Mouse (Mus musculus): Measurements from ENCODE around the gene Gm44579. TPM values are rescaled to one million over a fixed set of nuclear protein-coding genes. Genes with fewer than 3 reads are reported as not detected.

The Gm44579 gene
- not detected in 2 replicates for polyA plus RNA-seq (2014; fragmentation: Nextera tagmentation; extraction: Ambion mirVana)

DNA sequence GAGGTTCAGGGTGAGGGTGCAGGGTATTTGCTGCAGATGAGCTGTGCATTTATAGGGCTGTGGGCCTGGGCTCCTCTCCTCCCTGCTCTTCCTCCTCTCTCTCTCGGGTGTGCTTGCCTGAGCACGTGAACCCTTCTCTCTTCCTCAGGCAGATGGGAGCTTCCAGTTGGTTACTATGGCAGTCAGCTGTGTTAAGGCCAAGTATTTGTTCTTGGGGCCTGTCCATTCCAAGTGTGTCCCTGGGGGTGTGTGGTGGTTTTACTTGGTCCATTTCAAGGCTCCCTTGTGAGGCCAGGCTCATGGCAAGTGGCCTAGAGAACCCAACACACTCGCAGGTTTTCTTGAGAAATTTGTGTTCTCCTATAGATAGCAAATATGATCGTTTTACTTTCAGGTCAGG is at the start of gene Gm44579, which contains the start of gene Olfr287:
Gene Gm44579 (minus strand): TSS at position 101 of the 400 bp plus-strand sequence.
Gene Olfr287 (minus strand): TSS at position 180 of the 400 bp plus-strand sequence.
- H3K4me2 ChIP-seq (ENCODE audit: low read depth, low read length), result no peak within 1 kb of the TSS
- H3K9ac ChIP-seq (replicated peaks; ENCODE audit: low read length), result no peak within 1 kb of the TSS
- 65% methylated on average over 4 of the region's 4 CpGs for WGBS
- H3K4me1 ChIP-seq (ENCODE audit: control insufficient read depth, insufficient read depth, low read length), result no peaks in the 10 kb centered on the region
- no peak for ATAC-seq (replicated peaks; ENCODE audit: insufficient number of reproducible peaks, low FRiP score, low TSS enrichment, low read depth)
- no peaks in the 10 kb centered on the region for H3K27me3 ChIP-seq (ENCODE audit: control insufficient read depth, insufficient read depth, low read length)
- H3K4me3 ChIP-seq (ENCODE audit: low read depth, low read length), result no peak within 1 kb of the TSS
- no peaks in the 10 kb centered on the region for H3K9me3 ChIP-seq (replicated peaks; ENCODE audit: control insufficient read depth, low read length)
- H3K36me3 ChIP-seq (replicated peaks; ENCODE audit: control insufficient read depth, insufficient read depth, low read depth, low read length), result no peaks in the 10 kb centered on the region
- no peak within 1 kb of the TSS for H3K27ac ChIP-seq (replicated peaks; ENCODE audit: low read depth, low read length)
- no peak for DNase-seq (ENCODE audit: low spot score)

GRCm38 (mm10) chr15:98257776-98258175 is 37.0 kb upstream of the Gm44579 start:
- Histone ChIP-seq H3K27ac (replicated peaks; ENCODE audit: low read depth, low read length) (no peak overlapping the region), H3K4me2 (ENCODE audit: low read depth, low read length) (no peak overlapping the region), H3K4me3 (ENCODE audit: low read depth, low read length) (no peak overlapping the region), H3K27me3 (ENCODE audit: control insufficient read depth, insufficient read depth, low read length) (no peaks in the 10 kb centered on the region), H3K4me1 (ENCODE audit: control insufficient read depth, insufficient read depth, low read length) (no peaks in the 10 kb centered on the region), H3K9me3 (replicated peaks; ENCODE audit: control insufficient read depth, low read length) (no peaks in the 10 kb centered on the region), H3K9ac (replicated peaks; ENCODE audit: low read length) (no peak overlapping the region), H3K36me3 (replicated peaks; ENCODE audit: control insufficient read depth, insufficient read depth, low read depth, low read length) (no peaks in the 10 kb centered on the region)
- DNase-seq (ENCODE audit: low spot score), result no peak
- no peak for ATAC-seq (replicated peaks; ENCODE audit: insufficient number of reproducible peaks, low FRiP score, low TSS enrichment, low read depth)
- 87% methylated on average over 7 of the region's 7 CpGs for WGBS

DNA sequence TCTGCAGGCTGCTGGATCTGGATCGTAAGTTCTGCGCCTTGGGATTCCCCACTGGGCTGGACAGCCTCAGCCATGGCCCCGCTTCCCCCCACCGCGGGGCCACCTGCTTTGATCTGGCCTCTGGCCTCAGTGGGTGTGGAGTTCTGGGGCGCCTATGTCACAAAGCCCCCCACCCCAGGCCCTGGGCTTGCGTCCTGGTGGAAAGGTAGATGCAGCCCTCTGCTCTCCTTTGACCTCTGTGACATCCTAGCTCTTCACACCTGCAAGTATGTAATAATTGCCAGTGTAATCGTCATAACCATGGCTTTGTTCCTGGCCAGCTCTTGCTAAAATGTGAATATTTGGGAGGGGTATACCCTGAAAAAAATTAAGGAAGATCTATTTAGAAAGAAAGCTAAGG is 36.4 kb upstream of the Gm44579 start, which contains the start of gene H1fnt:
Gene H1fnt (minus strand): TSS at position 101 of the 400 bp plus-strand sequence.
- DNase-seq (ENCODE audit: low spot score) (no peak), ATAC-seq (replicated peaks; ENCODE audit: insufficient number of reproducible peaks, low FRiP score, low TSS enrichment, low read depth) (no peak)
- WGBS, result 86% methylated on average over 8 of the region's 8 CpGs
- Histone ChIP-seq H3K4me1 (ENCODE audit: control insufficient read depth, insufficient read depth, low read length) (no peaks in the 10 kb centered on the region), H3K4me2 (ENCODE audit: low read depth, low read length) (no peak within 1 kb of the TSS), H3K27ac (replicated peaks; ENCODE audit: low read depth, low read length) (no peak within 1 kb of the TSS), H3K9ac (replicated peaks; ENCODE audit: low read length) (no peak within 1 kb of the TSS), H3K36me3 (replicated peaks; ENCODE audit: control insufficient read depth, insufficient read depth, low read depth, low read length) (no peaks in the 10 kb centered on the region), H3K9me3 (replicated peaks; ENCODE audit: control insufficient read depth, low read length) (no peaks in the 10 kb centered on the region), H3K27me3 (ENCODE audit: control insufficient read depth, insufficient read depth, low read length) (no peaks in the 10 kb centered on the region), H3K4me3 (ENCODE audit: low read depth, low read length) (no peak within 1 kb of the TSS)

DNA sequence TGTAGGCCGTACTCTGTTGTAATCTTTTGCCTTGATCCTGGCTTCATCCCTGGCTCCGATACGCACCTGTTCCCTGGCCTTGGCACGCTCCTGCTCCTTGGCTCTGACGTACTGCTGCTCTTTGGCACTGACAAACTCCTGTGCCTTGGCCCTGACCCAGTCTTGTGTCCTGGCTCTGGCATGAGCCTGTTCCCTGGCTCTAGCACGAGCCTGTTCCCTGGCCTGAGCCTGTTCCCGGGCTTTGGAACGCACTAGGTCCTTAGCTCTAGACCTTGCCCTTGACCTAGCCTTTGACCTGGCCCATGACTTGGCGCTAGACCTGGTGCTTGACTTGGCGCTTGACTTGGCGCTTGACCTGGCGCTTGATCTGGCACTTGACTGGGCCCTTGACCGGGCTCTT is 35.5 kb upstream of the Gm44579 start:
- no peaks in the 10 kb centered on the region for H3K36me3 ChIP-seq (replicated peaks; ENCODE audit: control insufficient read depth, insufficient read depth, low read depth, low read length)
- ATAC-seq (replicated peaks; ENCODE audit: insufficient number of reproducible peaks, low FRiP score, low TSS enrichment, low read depth), result no peak
- 95% methylated on average over 13 of the region's 13 CpGs for WGBS
- no peak for DNase-seq (ENCODE audit: low spot score)
- H3K4me3 ChIP-seq (ENCODE audit: low read depth, low read length), result no peak overlapping the region
- no peaks in the 10 kb centered on the region for H3K9me3 ChIP-seq (replicated peaks; ENCODE audit: control insufficient read depth, low read length)
- H3K27me3 ChIP-seq (ENCODE audit: control insufficient read depth, insufficient read depth, low read length), result no peaks in the 10 kb centered on the region
- H3K9ac ChIP-seq (replicated peaks; ENCODE audit: low read length), result no peak overlapping the region
- H3K4me2 ChIP-seq (ENCODE audit: low read depth, low read length), result no peak overlapping the region
- H3K4me1 ChIP-seq (ENCODE audit: control insufficient read depth, insufficient read depth, low read length), result no peaks in the 10 kb centered on the region
- no peak overlapping the region for H3K27ac ChIP-seq (replicated peaks; ENCODE audit: low read depth, low read length)

- Histone ChIP-seq H3K27me3 (ENCODE audit: control insufficient read depth, insufficient read depth, low read length) (no peaks in the 10 kb centered on the region), H3K9me3 (replicated peaks; ENCODE audit: control insufficient read depth, low read length) (no peaks in the 10 kb centered on the region), H3K36me3 (replicated peaks; ENCODE audit: control insufficient read depth, insufficient read depth, low read depth, low read length) (no peaks in the 10 kb centered on the region), H3K9ac (replicated peaks; ENCODE audit: low read length) (no peak overlapping the region), H3K4me2 (ENCODE audit: low read depth, low read length) (no peak overlapping the region), H3K27ac (replicated peaks; ENCODE audit: low read depth, low read length) (no peak overlapping the region), H3K4me1 (ENCODE audit: control insufficient read depth, insufficient read depth, low read length) (no peaks in the 10 kb centered on the region), H3K4me3 (ENCODE audit: low read depth, low read length) (no peak overlapping the region)
- ATAC-seq (replicated peaks; ENCODE audit: insufficient number of reproducible peaks, low FRiP score, low TSS enrichment, low read depth) (no peak), DNase-seq (ENCODE audit: low spot score) (no peak)
- 89% methylated on average over 4 of the region's 4 CpGs for WGBS
Observed at GRCm38 (mm10) chr15:98235442-98235841, 14.7 kb upstream of the Gm44579 start.

DNA sequence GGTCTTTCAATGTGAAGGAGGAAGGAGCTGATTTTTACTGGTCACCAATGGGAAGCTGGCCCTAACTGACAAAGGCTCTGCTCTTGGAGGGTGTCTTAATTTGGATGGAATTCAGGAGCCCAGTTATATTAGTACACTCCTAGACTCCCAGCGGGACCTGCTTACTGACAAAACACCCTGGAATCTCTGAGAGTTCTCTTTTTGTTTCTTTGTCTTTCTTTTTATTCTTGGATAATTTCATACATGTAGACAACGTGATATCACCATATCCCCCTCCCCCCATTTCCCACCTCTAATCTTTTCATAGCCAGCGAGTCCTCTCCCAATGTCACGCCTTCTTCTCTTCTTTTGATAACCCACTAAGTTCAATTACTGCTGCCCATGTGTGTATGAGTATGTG is 13.6 kb upstream of the Gm44579 start, which contains the start of gene Olfr286:
Gene Olfr286 (minus strand): TSS at position 101 of the 400 bp plus-strand sequence.
- no peak within 1 kb of the TSS for H3K9ac ChIP-seq (replicated peaks; ENCODE audit: low read length)
- no peaks in the 10 kb centered on the region for H3K4me1 ChIP-seq (ENCODE audit: control insufficient read depth, insufficient read depth, low read length)
- ATAC-seq (replicated peaks; ENCODE audit: insufficient number of reproducible peaks, low FRiP score, low TSS enrichment, low read depth) (no peak), DNase-seq (ENCODE audit: low spot score) (no peak)
- WGBS, result 88% methylated on average over 4 of the region's 4 CpGs
- H3K4me3 ChIP-seq (ENCODE audit: low read depth, low read length), result no peak within 1 kb of the TSS
- no peaks in the 10 kb centered on the region for H3K36me3 ChIP-seq (replicated peaks; ENCODE audit: control insufficient read depth, insufficient read depth, low read depth, low read length)
- no peak within 1 kb of the TSS for H3K27ac ChIP-seq (replicated peaks; ENCODE audit: low read depth, low read length)
- no peaks in the 10 kb centered on the region for H3K9me3 ChIP-seq (replicated peaks; ENCODE audit: control insufficient read depth, low read length)
- H3K4me2 ChIP-seq (ENCODE audit: low read depth, low read length), result no peak within 1 kb of the TSS
- no peaks in the 10 kb centered on the region for H3K27me3 ChIP-seq (ENCODE audit: control insufficient read depth, insufficient read depth, low read length)

GRCm38 (mm10) chr15:98226096-98226495 is 5.3 kb upstream of the Gm44579 start:
- WGBS, result 60% methylated on average over 7 of the region's 7 CpGs
- DNase-seq (ENCODE audit: low spot score) (no peak), ATAC-seq (replicated peaks; ENCODE audit: insufficient number of reproducible peaks, low FRiP score, low TSS enrichment, low read depth) (no peak)
- H3K36me3 ChIP-seq (replicated peaks; ENCODE audit: control insufficient read depth, insufficient read depth, low read depth, low read length), result no peaks in the 10 kb centered on the region
- H3K27me3 ChIP-seq (ENCODE audit: control insufficient read depth, insufficient read depth, low read length), result no peaks in the 10 kb centered on the region
- H3K4me1 ChIP-seq (ENCODE audit: control insufficient read depth, insufficient read depth, low read length), result no peaks in the 10 kb centered on the region
- H3K9ac ChIP-seq (replicated peaks; ENCODE audit: low read length), result no peak overlapping the region
- H3K9me3 ChIP-seq (replicated peaks; ENCODE audit: control insufficient read depth, low read length), result no peaks in the 10 kb centered on the region
- H3K4me2 ChIP-seq (ENCODE audit: low read depth, low read length), result no peak overlapping the region
- no peak overlapping the region for H3K27ac ChIP-seq (replicated peaks; ENCODE audit: low read depth, low read length)
- no peak overlapping the region for H3K4me3 ChIP-seq (ENCODE audit: low read depth, low read length)

DNA sequence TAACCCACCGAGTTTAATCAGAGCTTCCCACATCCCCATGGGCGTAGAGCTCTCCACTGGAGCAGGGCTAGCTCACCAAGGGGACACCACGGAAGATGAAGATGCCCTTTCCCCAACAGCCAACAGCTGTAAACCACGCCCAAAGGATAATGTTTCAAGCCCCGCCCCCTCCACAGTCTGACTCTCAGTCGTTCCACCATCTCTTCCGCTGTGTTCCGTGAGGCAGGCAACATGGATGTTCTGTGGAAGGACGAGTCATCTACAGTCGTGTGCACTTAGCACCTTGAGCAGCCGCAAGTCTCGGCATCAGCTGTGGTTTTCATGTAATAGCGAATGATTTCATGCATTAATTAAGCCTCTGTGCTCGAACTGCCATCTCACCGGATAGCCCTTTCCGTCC is 4.8 kb upstream of the Gm44579 start:
- ATAC-seq (replicated peaks; ENCODE audit: insufficient number of reproducible peaks, low FRiP score, low TSS enrichment, low read depth), result no peak
- Histone ChIP-seq H3K4me2 (ENCODE audit: low read depth, low read length) (no peak overlapping the region), H3K9ac (replicated peaks; ENCODE audit: low read length) (no peak overlapping the region), H3K27me3 (ENCODE audit: control insufficient read depth, insufficient read depth, low read length) (no peaks in the 10 kb centered on the region), H3K9me3 (replicated peaks; ENCODE audit: control insufficient read depth, low read length) (no peaks in the 10 kb centered on the region), H3K4me3 (ENCODE audit: low read depth, low read length) (no peak overlapping the region), H3K36me3 (replicated peaks; ENCODE audit: control insufficient read depth, insufficient read depth, low read depth, low read length) (no peaks in the 10 kb centered on the region), H3K4me1 (ENCODE audit: control insufficient read depth, insufficient read depth, low read length) (no peaks in the 10 kb centered on the region), H3K27ac (replicated peaks; ENCODE audit: low read depth, low read length) (no peak overlapping the region)
- WGBS, result 44% methylated on average over 16 of the region's 16 CpGs
- peak; percentile 14 for DNase-seq (ENCODE audit: low spot score)

All from embryonic facial prominence, embryonic 11.5 days (tissue).